Mouse (Mus musculus) kidney, adult 2 months (tissue): ENCODE measurements around the gene Gm9507.

Source experiments
- CTCF ChIP-seq: fragments of 200-500 bp; conservative IDR thresholded peaks from 2 replicates; pipeline ENCODE4 v1.5.1; 2011; ENCODE audit warnings: low read depth, mild to moderate bottlenecking, control low read depth, low read length, moderate library complexity, mixed read lengths; ENCODE audit not compliant: insufficient read depth, insufficient read length
- POLR2A ChIP-seq: fragments of 200-500 bp; IDR thresholded peaks from one replicate; pipeline ENCODE4 v1.6.1; 2011; ENCODE audit warnings: low read depth, low read length, control low read depth

DNA sequence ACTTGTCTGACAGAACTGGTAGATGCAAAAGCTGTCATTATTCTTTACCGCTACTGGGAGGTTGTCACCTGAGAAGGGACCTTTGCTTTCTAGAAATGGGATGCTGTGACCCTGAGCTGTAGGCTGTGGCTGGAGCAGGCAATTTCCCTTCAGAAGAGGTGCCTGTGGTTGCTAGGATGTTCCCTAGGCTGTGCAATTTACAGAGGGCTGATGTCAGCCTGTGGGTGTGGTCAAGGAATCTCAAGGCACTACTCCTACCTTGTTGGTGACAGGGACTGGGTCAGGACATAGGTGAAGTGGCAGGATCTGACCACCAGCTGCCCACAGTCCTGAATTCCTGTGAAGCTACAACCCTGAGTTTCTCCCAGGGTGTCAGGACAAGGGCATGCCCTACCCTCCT, 41.9 kb downstream of the Gm9507 start:
- TF ChIP-seq POLR2A (no peak), CTCF (no peak)
